Mouse (Mus musculus): Measurements from ENCODE around the gene Xrra1.

DNA sequence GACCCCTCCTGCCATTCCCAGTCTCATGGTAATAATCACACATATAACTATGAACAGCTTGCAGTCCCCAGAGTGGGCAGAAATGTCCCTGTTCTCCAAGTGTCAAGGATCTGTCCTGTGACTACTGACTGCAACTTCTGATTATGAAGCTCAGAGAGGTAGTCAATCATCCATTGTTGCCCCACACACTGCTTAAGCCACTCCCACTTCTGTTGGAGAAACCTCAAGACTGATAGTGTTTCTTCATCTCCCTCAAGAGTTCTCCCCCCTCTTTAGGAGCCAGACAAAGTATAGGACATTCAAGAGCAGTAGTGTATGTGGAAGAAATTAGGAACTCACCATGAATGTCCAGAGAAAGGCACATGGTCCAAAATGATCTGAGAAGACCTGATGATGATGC, 28.8 kb downstream of the Xrra1 start:
- TF ChIP-seq POLR2A (IDR thresholded peaks at IDR 0.05; ENCODE audit: borderline replicate concordance, extremely low read depth, low read depth, low read length): no peak
- TF ChIP-seq CTCF (IDR thresholded peaks at IDR 0.05; ENCODE audit: insufficient read depth, low read length): no peak

Measured in lung, adult 2 months (tissue).